Mouse (Mus musculus) myocyte (in vitro differentiated cells): ENCODE results near the gene Rps10.

Experiments used
- MAX ChIP-seq: IDR thresholded peaks from one replicate; pipeline ENCODE4 v1.6.1; 2011; ENCODE audit warnings: low read depth, mild to moderate bottlenecking, control low read depth
- MYOD1 ChIP-seq, 3 experiments: IDR thresholded peaks; one replicate each; pipeline ENCODE4 v1.6.1; 2011; ENCODE audit warnings: control low read depth in 2 of 3, low read depth in 2 of 3, mild to moderate bottlenecking in 2 of 3, moderate library complexity in 1 of 3; ENCODE audit not compliant: insufficient read length in 2 of 3, control insufficient read depth in 1 of 3
- MYOG ChIP-seq, 3 experiments: IDR thresholded peaks; one replicate each; pipeline ENCODE4 v1.6.1; 2011; ENCODE audit warnings: control low read depth in 2 of 3, low read depth in 2 of 3, mild to moderate bottlenecking in 2 of 3; ENCODE audit not compliant: insufficient read length in 2 of 3, control insufficient read depth in 1 of 3, insufficient read depth in 1 of 3
- POLR2A ChIP-seq: IDR thresholded peaks from one replicate; pipeline ENCODE4 v1.6.1; 2011; ENCODE audit warnings: low read depth, mild to moderate bottlenecking, control low read depth, moderate library complexity; ENCODE audit not compliant: insufficient read length
- SRF ChIP-seq: IDR thresholded peaks from one replicate; pipeline ENCODE4 v1.6.1; 2011; ENCODE audit warnings: low read depth; ENCODE audit not compliant: control insufficient read depth, insufficient read length
- TCF3 ChIP-seq: IDR thresholded peaks from one replicate; pipeline ENCODE4 v1.6.1; 2011; ENCODE audit warnings: low read depth, control low read depth; ENCODE audit not compliant: insufficient read length
- USF1 ChIP-seq: IDR thresholded peaks from one replicate; pipeline ENCODE4 v1.6.1; 2011; ENCODE audit warnings: low read depth, mild to moderate bottlenecking, control low read depth, moderate library complexity

- TF ChIP-seq POLR2A (peak; percentile 20), SRF (no peak), USF1 (no peak), MYOD1 (IDR thresholded peaks at IDR 0.05; ENCODE audit: control insufficient read depth in 1 of 3, insufficient read length in 2 of 3, low read depth in 2 of 3) (no peak), TCF3 (no peak), MYOG (IDR thresholded peaks at IDR 0.05; ENCODE audit: control insufficient read depth in 1 of 3, insufficient read depth in 1 of 3, insufficient read length in 2 of 3, low read depth in 2 of 3) (no peak), MAX (no peak)
Measured at GRCm38 (mm10) chr17:27621705-27622531, 14.6 kb downstream of the Rps10 start.
